Mouse (Mus musculus): ENCODE data around the gene Plxnd1. TPM values are rescaled to one million over a fixed set of nuclear protein-coding genes. Genes with fewer than 3 reads are reported as not detected.

Gene Plxnd1
- polyA plus RNA-seq, 1 experiment from 2014 or later: 18.8 TPM

DNA sequence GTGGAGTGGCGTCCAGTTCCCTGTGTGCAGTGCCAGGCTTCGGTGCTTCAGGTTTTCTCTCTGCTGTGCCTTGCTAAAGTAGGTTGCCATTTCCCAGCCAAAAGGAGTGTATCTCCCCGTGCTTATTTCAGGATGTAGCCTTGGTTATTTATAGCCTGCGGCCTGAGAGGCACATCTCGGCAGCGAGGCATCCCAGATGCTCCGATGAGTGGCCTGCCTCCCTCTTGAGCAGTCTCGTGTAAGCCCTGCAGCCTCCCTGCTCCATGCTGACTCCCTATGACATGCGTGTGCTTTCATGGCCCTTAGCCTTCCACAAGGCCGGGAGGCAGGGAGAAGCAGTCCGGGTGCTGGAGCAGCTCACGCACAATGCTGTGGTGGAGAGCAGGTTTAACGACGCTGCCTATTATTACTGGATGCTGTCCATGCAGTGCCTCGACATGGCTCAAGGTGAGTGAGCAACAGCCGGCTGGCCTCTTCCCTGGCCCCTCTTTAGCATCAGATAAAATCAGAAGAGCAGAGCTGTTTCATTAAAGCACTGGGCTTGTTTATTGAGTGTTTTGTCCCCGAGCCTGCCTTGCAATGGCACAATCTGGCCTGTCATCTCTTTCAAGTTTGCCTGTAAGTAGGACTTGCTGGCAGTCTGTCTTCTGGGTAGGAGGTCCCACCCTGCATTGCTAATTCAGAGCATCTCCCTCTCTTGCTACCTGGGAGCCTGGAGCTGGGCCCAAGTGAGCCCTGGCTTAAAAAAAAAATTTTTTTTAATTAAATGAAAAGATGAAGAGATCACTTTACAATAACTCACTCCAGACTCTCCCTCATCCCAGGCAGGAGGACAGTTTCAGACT lies 79.0 kb downstream of the Plxnd1 start:
- DNase-seq (ENCODE audit: low spot score) (no peak), ATAC-seq (ENCODE audit: low FRiP score) (no peak)
- H3K9me3 ChIP-seq (ENCODE audit: control insufficient read depth, low read length): no peaks in the 10 kb centered on the region
- H3K9ac ChIP-seq (ENCODE audit: low read depth, low read length): no peak overlapping the region
- H3K4me2 ChIP-seq (replicated peaks; ENCODE audit: low read depth, low read length): no peak overlapping the region
- H3K27ac ChIP-seq (ENCODE audit: low read depth, low read length): no peak overlapping the region
- H3K36me3 ChIP-seq (ENCODE audit: control insufficient read depth, insufficient read depth, low read length): no peaks in the 10 kb centered on the region
- 85% methylated on average over 17 of the region's 17 CpGs for WGBS
- H3K4me1 ChIP-seq (replicated peaks; ENCODE audit: control insufficient read depth, insufficient read depth, low read length): no peaks in the 10 kb centered on the region
- H3K4me3 ChIP-seq (ENCODE audit: low read depth, low read length): no peak overlapping the region
- no peaks in the 10 kb centered on the region for H3K27me3 ChIP-seq (ENCODE audit: control insufficient read depth, insufficient read depth, low read length)

DNA sequence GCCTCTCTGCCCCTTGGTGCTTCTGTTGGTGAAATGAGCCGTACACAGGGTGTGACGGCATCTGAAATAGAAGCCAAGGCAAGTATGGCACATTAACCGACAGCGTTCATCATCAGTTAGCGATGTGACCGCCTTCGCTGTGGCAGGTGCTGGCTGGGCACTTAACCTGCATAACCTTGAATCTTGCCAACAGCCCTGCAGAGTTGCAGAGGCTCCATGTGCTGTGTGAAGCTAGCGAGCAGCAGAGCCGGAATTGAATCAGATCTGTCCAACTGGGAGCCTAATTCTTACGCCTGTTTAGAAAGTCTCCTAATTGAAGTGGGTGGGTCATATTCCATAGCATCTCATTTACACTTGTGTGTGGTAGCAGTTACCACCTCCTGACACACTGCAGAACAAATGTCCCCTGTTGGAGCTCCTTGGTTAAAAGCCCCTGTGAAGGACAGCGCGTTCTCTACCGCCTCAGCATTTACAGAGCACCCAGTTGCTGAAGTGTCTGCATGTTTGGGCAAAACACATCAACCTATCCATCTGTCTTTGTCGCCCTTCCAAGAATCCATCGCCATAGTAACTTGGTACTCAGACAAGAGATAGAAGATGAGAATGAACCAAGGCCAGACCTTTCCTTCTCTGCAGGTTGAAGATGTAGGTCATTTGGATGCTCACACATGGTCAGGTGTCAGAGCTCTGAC lies 80.1 kb downstream of the Plxnd1 start:
- 87% methylated on average over 15 of the region's 15 CpGs for WGBS
- no peak for DNase-seq (ENCODE audit: low spot score)
- Histone ChIP-seq H3K4me3 (ENCODE audit: low read depth, low read length) (no peak overlapping the region), H3K36me3 (ENCODE audit: control insufficient read depth, insufficient read depth, low read length) (no peaks in the 10 kb centered on the region), H3K27ac (ENCODE audit: low read depth, low read length) (no peak overlapping the region), H3K4me1 (replicated peaks; ENCODE audit: control insufficient read depth, insufficient read depth, low read length) (no peaks in the 10 kb centered on the region), H3K9ac (ENCODE audit: low read depth, low read length) (no peak overlapping the region), H3K27me3 (ENCODE audit: control insufficient read depth, insufficient read depth, low read length) (no peaks in the 10 kb centered on the region), H3K9me3 (ENCODE audit: control insufficient read depth, low read length) (no peaks in the 10 kb centered on the region), H3K4me2 (replicated peaks; ENCODE audit: low read depth, low read length) (no peak overlapping the region)
- ATAC-seq (ENCODE audit: low FRiP score): no peak

DNA sequence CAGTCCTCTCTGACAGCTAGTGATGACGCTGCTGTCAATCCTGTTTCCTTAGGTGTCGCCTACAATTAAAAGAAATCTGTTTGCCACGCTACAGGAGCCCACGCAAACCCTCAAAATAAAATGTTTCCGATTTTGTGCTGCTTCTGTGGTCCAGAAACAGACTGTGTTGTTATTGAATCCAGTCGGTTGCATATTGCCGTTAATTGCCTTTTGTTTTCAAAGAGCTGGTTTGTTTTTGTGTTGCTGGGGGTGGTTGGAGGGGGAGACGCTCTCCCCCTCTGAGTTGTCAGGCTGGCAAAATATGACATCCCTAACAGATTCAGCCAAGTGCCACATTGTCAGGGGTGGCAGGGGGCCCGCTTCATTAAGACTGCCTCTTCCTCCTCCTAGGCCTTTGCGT lies 81.3 kb downstream of the Plxnd1 start:
- no peak overlapping the region for H3K27ac ChIP-seq (ENCODE audit: low read depth, low read length)
- no peak overlapping the region for H3K4me3 ChIP-seq (ENCODE audit: low read depth, low read length)
- H3K27me3 ChIP-seq (ENCODE audit: control insufficient read depth, insufficient read depth, low read length): no peaks in the 10 kb centered on the region
- 90% methylated on average over 10 of the region's 10 CpGs for WGBS
- no peaks in the 10 kb centered on the region for H3K9me3 ChIP-seq (ENCODE audit: control insufficient read depth, low read length)
- DNase-seq (ENCODE audit: low spot score): no peak
- no peak overlapping the region for H3K9ac ChIP-seq (ENCODE audit: low read depth, low read length)
- H3K36me3 ChIP-seq (ENCODE audit: control insufficient read depth, insufficient read depth, low read length): no peaks in the 10 kb centered on the region
- H3K4me1 ChIP-seq (replicated peaks; ENCODE audit: control insufficient read depth, insufficient read depth, low read length): no peaks in the 10 kb centered on the region
- H3K4me2 ChIP-seq (replicated peaks; ENCODE audit: low read depth, low read length): no peak overlapping the region
- ATAC-seq (ENCODE audit: low FRiP score): no peak

DNA sequence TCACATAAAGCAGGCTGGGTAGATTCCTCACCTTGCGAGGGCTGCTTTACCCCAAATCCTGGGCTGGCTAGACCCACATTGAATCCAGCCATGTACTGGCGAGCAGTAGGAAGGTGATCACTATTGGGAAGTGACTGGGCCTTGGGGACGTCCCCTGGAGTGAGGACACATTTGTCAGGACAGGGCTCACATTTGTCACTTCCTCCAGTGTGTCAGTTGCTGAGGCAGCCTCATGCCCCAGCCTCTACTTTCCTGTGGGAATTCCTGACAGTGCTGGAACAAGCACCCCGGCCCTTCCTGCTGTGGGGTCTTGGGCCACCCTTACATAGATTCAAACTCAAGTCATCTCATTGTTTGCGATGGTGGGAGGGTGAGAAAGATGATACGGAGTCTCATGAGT lies 83.0 kb downstream of the Plxnd1 start:
- Histone ChIP-seq H3K9ac (ENCODE audit: low read depth, low read length) (no peak overlapping the region), H3K4me3 (ENCODE audit: low read depth, low read length) (no peak overlapping the region), H3K36me3 (ENCODE audit: control insufficient read depth, insufficient read depth, low read length) (no peaks in the 10 kb centered on the region; the same call in 1 of the 2 replicates), H3K27ac (ENCODE audit: low read depth, low read length) (no peak overlapping the region), H3K4me1 (replicated peaks; ENCODE audit: control insufficient read depth, insufficient read depth, low read length) (no peaks in the 10 kb centered on the region), H3K4me2 (replicated peaks; ENCODE audit: low read depth, low read length) (no peak overlapping the region), H3K9me3 (ENCODE audit: control insufficient read depth, low read length) (no peaks in the 10 kb centered on the region), H3K27me3 (ENCODE audit: control insufficient read depth, insufficient read depth, low read length) (no peaks in the 10 kb centered on the region)
- ATAC-seq (ENCODE audit: low FRiP score) (no peak), DNase-seq (ENCODE audit: low spot score) (no peak)
- 74% methylated on average over 6 of the region's 6 CpGs for WGBS

DNA sequence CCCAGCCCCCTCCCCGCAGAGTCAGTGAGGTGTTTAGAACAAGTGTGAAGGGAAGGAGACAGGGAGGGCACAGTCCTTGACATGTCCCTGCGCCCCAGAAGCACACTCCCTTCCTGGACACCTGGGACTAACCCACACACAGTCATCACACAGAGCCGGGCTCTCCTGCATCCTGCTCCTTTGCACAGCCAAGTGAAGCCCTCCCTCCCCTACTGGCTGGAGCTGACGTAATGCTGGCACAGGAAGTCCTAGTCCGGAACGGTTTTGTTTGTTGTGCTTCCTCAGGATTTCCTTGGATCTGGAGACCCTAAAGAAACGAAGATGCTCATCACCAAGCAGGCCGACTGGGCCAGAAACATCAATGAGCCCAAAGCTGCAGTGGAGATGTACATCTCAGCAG lies 84.9 kb downstream of the Plxnd1 start:
- Histone ChIP-seq H3K36me3 (ENCODE audit: control insufficient read depth, insufficient read depth, low read length) (no peaks in the 10 kb centered on the region; the same call in 1 of the 2 replicates), H3K9ac (ENCODE audit: low read depth, low read length) (no peak overlapping the region), H3K9me3 (ENCODE audit: control insufficient read depth, low read length) (no peaks in the 10 kb centered on the region), H3K27ac (ENCODE audit: low read depth, low read length) (no peak overlapping the region), H3K4me1 (replicated peaks; ENCODE audit: control insufficient read depth, insufficient read depth, low read length) (no peaks in the 10 kb centered on the region), H3K4me3 (ENCODE audit: low read depth, low read length) (no peak overlapping the region), H3K27me3 (ENCODE audit: control insufficient read depth, insufficient read depth, low read length) (no peaks in the 10 kb centered on the region), H3K4me2 (replicated peaks; ENCODE audit: low read depth, low read length) (no peak overlapping the region)
- no peak for DNase-seq (ENCODE audit: low spot score)
- ATAC-seq (ENCODE audit: low FRiP score): no peak
- WGBS: 65% methylated on average over 8 of the region's 8 CpGs

DNA sequence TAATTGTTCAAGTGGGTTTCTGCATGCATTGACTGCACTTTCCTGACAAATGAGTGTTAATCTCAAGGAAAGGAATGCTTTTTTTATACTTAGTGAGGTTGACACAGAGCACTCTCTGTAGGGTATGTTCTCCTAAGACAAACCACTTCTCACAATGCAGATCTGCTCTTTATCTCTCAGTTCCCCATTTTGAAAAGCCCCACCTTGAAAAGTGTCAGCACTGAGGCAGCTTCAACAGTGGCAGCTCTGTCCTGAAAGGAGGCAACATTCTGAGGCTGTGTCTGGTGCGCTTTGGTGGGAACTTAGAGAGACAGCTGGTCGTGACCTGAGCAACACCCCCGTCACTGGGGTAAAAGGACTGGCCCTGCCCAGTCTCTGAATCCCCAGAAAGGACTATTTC lies 85.8 kb downstream of the Plxnd1 start:
- Histone ChIP-seq H3K27ac (ENCODE audit: low read depth, low read length) (no peak overlapping the region), H3K9ac (ENCODE audit: low read depth, low read length) (no peak overlapping the region), H3K9me3 (ENCODE audit: control insufficient read depth, low read length) (no peaks in the 10 kb centered on the region), H3K27me3 (ENCODE audit: control insufficient read depth, insufficient read depth, low read length) (no peaks in the 10 kb centered on the region), H3K36me3 (ENCODE audit: control insufficient read depth, insufficient read depth, low read length) (no peaks in the 10 kb centered on the region; the same call in 1 of the 2 replicates), H3K4me2 (replicated peaks; ENCODE audit: low read depth, low read length) (no peak overlapping the region), H3K4me3 (ENCODE audit: low read depth, low read length) (no peak overlapping the region), H3K4me1 (replicated peaks; ENCODE audit: control insufficient read depth, insufficient read depth, low read length) (no peaks in the 10 kb centered on the region)
- 42% methylated on average over 3 of the region's 3 CpGs for WGBS
- no peak for DNase-seq (ENCODE audit: low spot score)
- ATAC-seq (ENCODE audit: low FRiP score): no peak

DNA sequence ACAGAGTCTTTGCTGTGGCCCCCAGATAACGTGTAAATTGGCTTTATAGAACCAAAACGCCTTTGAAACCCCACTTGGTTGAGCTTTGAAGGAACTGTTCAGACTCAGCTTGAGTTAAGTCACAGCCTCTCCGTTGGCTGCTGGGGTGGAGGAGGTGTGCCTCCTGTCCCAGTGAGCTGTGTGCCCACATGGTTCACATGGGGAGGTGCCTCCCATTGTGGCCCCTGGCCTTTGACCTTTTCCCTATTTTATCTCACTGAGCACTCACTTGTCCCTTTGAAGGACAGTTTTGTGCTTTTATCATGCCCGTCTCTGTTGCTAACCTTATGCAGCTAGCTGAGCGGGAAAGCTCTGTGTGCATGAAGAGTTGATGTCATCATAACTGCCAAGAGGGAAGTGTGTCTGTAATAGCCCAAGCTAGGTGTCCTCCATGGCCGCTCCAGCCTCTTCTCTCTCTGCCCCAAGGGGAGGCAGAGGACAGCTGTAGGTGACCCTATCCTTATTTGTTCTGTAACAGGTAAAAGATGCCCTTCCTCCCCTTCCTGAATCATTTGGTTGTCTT lies 86.3 kb downstream of the Plxnd1 start:
- ATAC-seq (ENCODE audit: low FRiP score): no peak
- Histone ChIP-seq H3K4me1 (replicated peaks; ENCODE audit: control insufficient read depth, insufficient read depth, low read length) (no peaks in the 10 kb centered on the region), H3K36me3 (ENCODE audit: control insufficient read depth, insufficient read depth, low read length) (no peaks in the 10 kb centered on the region; the same call in 1 of the 2 replicates), H3K9me3 (ENCODE audit: control insufficient read depth, low read length) (no peaks in the 10 kb centered on the region), H3K4me2 (replicated peaks; ENCODE audit: low read depth, low read length) (no peak overlapping the region), H3K27me3 (ENCODE audit: control insufficient read depth, insufficient read depth, low read length) (no peaks in the 10 kb centered on the region), H3K27ac (ENCODE audit: low read depth, low read length) (no peak overlapping the region), H3K9ac (ENCODE audit: low read depth, low read length) (no peak overlapping the region), H3K4me3 (ENCODE audit: low read depth, low read length) (no peak overlapping the region)
- 41% methylated on average over 6 of the region's 6 CpGs for WGBS
- DNase-seq (ENCODE audit: low spot score): no peak

DNA sequence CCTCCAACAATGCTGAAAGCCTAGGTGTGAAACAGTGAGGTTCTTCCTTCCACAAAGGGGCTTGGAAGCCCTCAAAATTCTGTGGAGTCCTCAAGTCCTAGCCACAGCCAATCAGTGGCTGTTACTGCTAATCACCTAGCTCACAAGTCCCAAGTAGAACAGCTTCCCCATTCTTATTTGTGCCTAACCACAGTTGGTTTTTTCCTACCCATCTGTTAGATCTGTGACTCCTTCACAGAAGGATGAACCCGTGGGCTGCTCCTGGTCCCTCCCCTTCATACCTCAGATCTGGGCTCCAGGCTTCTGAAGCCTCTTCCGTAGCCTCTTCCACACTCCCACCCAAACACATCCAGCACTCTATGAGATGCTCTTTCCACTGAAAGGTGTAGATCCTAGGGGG lies 87.9 kb downstream of the Plxnd1 start:
- H3K4me1 ChIP-seq (replicated peaks; ENCODE audit: control insufficient read depth, insufficient read depth, low read length): no peaks in the 10 kb centered on the region
- H3K4me3 ChIP-seq (ENCODE audit: low read depth, low read length): no peak overlapping the region
- no peak for DNase-seq (ENCODE audit: low spot score)
- no peaks in the 10 kb centered on the region; the same call in 1 of the 2 replicates for H3K36me3 ChIP-seq (ENCODE audit: control insufficient read depth, insufficient read depth, low read length)
- no peaks in the 10 kb centered on the region for H3K27me3 ChIP-seq (ENCODE audit: control insufficient read depth, insufficient read depth, low read length)
- H3K9me3 ChIP-seq (ENCODE audit: control insufficient read depth, low read length): no peaks in the 10 kb centered on the region
- WGBS: 88% methylated on average over 2 of the region's 2 CpGs
- no peak overlapping the region for H3K27ac ChIP-seq (ENCODE audit: low read depth, low read length)
- H3K4me2 ChIP-seq (replicated peaks; ENCODE audit: low read depth, low read length): no peak overlapping the region
- no peak for ATAC-seq (ENCODE audit: low FRiP score)
- no peak overlapping the region for H3K9ac ChIP-seq (ENCODE audit: low read depth, low read length)

All from hindbrain, embryonic 11.5 days (tissue).